Mouse (Mus musculus) liver, adult 2 months (tissue): Measurements from ENCODE around the gene Sfxn2. TPM values are rescaled to one million over a fixed set of nuclear protein-coding genes. Genes with fewer than 3 reads are reported as not detected.
A peak's percentile ranks its signal among the peaks of the same experiment; 100 is the strongest.

Experiments
- DNase-seq: peaks from one replicate; pipeline ENCODE4 v3.0.0-alpha.2; 2011; ENCODE audit warnings: low read depth, low spot score; ENCODE audit errors: extremely low read depth
- H3K27ac ChIP-seq: fragments of 200-500 bp; replicated peaks from 2 replicates; pipeline ENCODE4 v1.5.1; 2012; ENCODE audit warnings: low read depth, mild to moderate bottlenecking, control low read depth, inconsistent platforms, low read length; ENCODE audit not compliant: insufficient read depth
- H3K27me3 ChIP-seq: fragments of 200-500 bp; 2 replicates; pipeline ENCODE4 v1.6.1; 2012; ENCODE audit warnings: mild to moderate bottlenecking, moderate library complexity, low read length, inconsistent platforms; ENCODE audit not compliant: control insufficient read depth, insufficient read depth
- H3K36me3 ChIP-seq: fragments of 200-500 bp; 2 replicates; pipeline ENCODE4 v1.6.1; 2012; ENCODE audit warnings: low read length, inconsistent platforms; ENCODE audit not compliant: control insufficient read depth, insufficient read depth
- H3K4me1 ChIP-seq: fragments of 200-500 bp; 2 replicates; pipeline ENCODE4 v1.6.1; 2011; ENCODE audit warnings: low read length; ENCODE audit not compliant: control insufficient read depth, insufficient read depth
- H3K4me3 ChIP-seq: fragments of 200-500 bp; 2 replicates; pipeline ENCODE4 v1.5.1; 2011; ENCODE audit warnings: low read depth, mild to moderate bottlenecking, control low read depth, low read length, moderate library complexity; ENCODE audit not compliant: insufficient read depth
- H3K79me2 ChIP-seq: fragments of 200-500 bp; 2 replicates; pipeline ENCODE4 v1.6.1; 2012; ENCODE audit warnings: inconsistent platforms, mild to moderate bottlenecking, low read length, moderate library complexity; ENCODE audit not compliant: control insufficient read depth, insufficient read depth
- H3K9ac ChIP-seq: fragments of 200-500 bp; 2 replicates; pipeline ENCODE4 v1.6.1; 2012; ENCODE audit warnings: low read depth, mild to moderate bottlenecking, control low read depth, inconsistent platforms, low read length
- CTCF ChIP-seq: fragments of 200-500 bp; IDR thresholded peaks from 2 replicates; pipeline ENCODE4 v1.5.1; 2011; ENCODE audit warnings: low read depth, low read length, control low read depth
- POLR2A ChIP-seq: fragments of 200-500 bp; IDR thresholded peaks from 2 replicates; pipeline ENCODE4 v1.6.1; 2011; ENCODE audit warnings: low read length, control low read depth; ENCODE audit not compliant: insufficient read depth; ENCODE audit errors: extremely low read depth
- WGBS: fragments of 180-500 bp; shearing (Covaris S2); methylation state at CpG from one replicate; pipeline ENCODE4 v1.1.7; 2018; 5-methylcytosine and 5-hydroxymethylcytosine counted together
- polyA plus RNA-seq: library from polyadenylated mRNA; depleted of rRNA; stranded (reverse); fragments of >200 nt; gene quantifications from 2 replicates; pipeline ENCODE4 v1.2.3, GENCODE M21; 2012
- total RNA-seq: library from RNA; depleted of rRNA; stranded (reverse); fragments of >200 nt; gene quantifications from 2 replicates; pipeline ENCODE4 v1.2.3, GENCODE M21; 2014

Sfxn2 gene
- total and polyA plus RNA-seq, 2 experiments: 15.1 to 33.8 TPM

DNA sequence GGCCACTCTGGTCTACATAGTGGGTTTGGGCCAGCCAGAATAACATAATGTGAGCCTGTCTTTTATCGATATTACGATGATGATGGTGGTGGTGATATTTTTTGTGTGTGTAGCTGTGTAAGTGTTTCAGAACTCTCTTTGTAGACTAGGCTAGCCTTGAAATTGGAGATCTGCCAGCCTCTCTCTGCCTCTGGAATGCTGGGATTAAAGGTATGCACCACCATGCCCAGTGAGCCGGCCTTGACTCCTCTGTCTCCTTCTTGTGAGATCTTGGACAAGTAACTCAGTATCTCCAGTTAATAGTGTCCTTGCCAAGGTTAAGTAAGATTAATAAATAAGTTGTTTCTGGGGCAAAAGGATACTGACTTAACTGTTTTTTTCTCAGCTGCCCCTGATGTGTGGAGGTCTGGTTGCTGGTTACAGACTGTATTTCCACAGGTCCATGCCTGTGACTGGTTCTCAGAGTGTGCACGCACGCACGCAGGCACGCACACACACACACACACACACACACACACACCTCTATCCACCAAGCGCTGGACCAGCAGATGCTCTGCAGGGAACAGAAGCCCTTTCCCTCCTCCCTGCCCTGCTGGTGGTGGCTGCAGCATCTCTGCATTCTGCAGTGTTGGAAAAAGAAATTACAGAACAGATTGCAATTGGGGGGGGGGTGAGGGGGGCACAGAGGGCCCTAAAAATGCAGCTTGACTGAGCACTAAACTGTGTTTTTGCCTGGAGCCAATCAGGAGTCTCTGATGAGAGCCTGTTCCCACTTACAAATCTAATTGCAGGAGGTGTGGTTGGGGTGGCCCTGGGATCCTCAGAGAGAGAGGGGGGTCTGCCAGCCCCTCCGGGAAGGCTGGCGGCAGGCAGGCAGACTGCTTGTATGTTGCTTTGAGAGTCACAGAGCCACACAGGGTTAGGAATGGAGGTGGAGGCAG is 47.2 kb upstream of the Sfxn2 start:
- TF ChIP-seq CTCF: no peak
- TF ChIP-seq POLR2A: no peak
- H3K27ac ChIP-seq: no peak overlapping the region
- H3K79me2 ChIP-seq: no peaks in the 10 kb centered on the region
- 92% methylated on average over 10 of the region's 10 CpGs for WGBS
- H3K4me1 ChIP-seq: peaks cover 13% of the 10 kb centered on the region
- DNase-seq: no peak
- no peak overlapping the region for H3K9ac ChIP-seq
- no peaks in the 10 kb centered on the region for H3K36me3 ChIP-seq
- no peaks in the 10 kb centered on the region for H3K27me3 ChIP-seq
- no peak overlapping the region for H3K4me3 ChIP-seq

DNA sequence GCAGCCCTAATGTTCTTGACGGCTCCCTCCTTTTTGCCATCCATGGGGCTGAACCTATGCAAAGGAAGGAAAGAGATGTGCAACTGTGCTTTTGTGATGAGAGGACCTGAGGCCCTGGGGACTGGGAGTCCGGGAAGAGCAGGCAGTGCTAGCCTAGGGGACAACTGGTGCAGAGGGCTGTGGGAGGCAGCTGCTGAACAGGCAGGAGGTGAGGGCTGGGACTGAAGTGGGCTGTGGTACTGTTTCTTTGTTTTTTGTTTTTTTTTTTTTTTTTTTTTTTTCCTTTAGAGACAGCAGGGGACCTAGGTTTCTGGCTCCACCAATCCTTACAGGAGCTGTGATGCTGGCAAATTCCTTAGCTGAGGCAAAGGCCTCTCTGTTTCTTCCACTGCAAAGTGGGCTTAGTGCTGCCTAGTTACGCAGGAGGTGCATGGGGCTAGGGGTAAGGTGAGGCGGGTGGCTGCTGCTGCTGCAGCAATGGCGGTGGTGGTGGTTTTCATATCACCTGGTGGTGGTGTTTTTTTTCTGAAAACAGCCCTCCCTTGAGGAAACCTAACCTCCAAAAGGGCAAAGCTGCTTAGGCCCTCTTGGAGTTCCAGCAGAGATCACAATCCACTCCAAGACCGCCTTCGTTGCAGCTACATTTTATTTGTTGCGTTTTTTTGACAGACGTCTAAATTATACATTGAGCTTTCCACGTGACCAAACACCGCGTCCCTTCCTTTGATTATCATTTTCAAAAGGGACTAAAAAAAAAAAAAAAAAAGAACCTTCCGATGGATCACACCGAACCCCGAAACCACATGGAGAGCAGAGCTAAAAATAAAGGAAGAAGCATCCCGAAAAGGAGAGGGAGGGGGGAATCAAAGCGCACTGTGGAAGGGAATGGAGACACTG is 45.3 kb upstream of the Sfxn2 start:
- H3K36me3 ChIP-seq: no peaks in the 10 kb centered on the region
- TF ChIP-seq CTCF (no peak), POLR2A (no peak)
- no peak for DNase-seq
- no peaks in the 10 kb centered on the region for H3K27me3 ChIP-seq
- H3K4me1 ChIP-seq: peaks cover 13% of the 10 kb centered on the region
- H3K79me2 ChIP-seq: no peaks in the 10 kb centered on the region
- H3K9ac ChIP-seq: no peak overlapping the region
- H3K4me3 ChIP-seq: no peak overlapping the region
- WGBS: 74% methylated on average over 17 of the region's 17 CpGs
- H3K27ac ChIP-seq: no peak overlapping the region

DNA sequence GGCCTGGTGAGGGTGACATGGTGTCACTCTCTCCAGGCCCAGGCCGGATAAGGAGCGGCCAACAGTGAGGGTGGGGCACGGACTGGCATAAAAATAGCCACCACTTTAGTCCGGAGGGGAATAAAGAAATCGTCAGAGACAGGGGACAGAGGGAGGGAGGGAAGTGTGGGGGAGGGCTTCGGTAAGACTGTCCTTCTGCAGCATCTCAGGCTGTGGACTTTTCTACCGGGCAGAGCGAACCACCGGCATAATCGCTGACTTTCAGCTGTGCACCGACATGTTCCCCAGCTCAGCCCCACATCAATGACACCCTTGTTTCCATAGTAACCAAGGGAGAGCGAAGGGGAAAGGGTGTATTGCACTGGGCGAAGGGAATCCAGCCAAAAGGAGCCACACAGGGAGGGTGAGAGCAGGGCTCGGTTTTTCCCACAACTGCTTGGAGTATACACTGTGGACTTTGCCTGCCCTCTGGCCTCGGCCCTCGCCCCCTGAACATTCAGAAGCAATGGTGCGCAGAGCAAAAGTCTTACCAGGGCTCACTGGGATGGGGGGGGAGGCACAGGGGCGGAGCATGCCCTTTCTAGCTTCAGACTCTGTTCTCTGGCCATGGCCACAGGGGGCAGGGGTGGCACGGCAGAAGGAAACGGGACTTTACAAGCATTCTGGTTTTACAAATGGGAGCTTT is 44.5 kb upstream of the Sfxn2 start:
- Histone ChIP-seq H3K4me3 (no peak overlapping the region), H3K27me3 (no peaks in the 10 kb centered on the region), H3K4me1 (peaks cover 9% of the 10 kb centered on the region), H3K27ac (no peak overlapping the region), H3K36me3 (no peaks in the 10 kb centered on the region), H3K79me2 (no peaks in the 10 kb centered on the region), H3K9ac (no peak overlapping the region)
- no peak for DNase-seq
- TF ChIP-seq POLR2A: no peak
- TF ChIP-seq CTCF: peak; percentile 31; the same call in 1 of the 2 replicates
- WGBS: 20% methylated on average over 20 of the region's 20 CpGs

DNA sequence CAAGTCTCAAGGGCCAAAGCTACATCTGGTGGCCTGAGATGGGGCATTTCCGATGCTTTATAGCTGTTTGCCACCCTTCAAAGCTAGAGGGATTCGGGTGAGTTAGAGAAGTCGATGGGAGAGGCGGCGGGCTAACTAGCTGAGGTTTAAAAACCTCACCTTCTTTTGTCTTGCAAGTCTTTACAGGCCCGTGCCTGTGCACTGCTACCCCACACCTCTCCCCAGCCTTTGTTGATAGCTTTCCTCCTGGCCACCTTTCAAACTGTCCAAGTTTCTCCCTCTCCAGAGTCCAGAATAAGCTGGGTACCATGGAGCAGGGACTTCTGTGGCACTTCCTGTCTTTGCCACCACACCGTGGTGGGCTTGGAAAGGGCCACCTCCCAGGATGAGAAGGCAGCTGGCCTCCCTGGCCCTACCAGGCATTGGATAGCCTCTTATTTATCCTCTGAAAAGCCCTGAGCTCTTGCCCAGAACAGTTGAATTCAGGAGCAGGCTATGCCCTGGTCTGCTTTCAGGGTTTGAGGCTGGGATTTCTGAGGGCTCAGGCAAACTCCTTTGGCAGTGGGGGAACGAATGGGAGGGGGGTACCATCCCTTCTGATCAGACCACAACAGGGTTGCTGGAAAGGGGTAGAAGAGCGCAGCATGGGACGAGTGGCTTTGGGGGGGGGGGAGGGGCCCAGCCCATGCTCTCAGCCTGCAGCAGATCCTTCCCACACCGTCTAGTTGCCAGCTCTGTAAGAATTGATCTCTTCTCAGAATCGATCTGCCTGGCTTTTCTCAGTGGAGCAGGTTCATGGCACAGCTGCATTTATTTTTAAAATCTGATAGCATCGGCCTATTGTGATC is 43.3 kb upstream of the Sfxn2 start:
- no peaks in the 10 kb centered on the region for H3K79me2 ChIP-seq
- no peaks in the 10 kb centered on the region for H3K27me3 ChIP-seq
- H3K9ac ChIP-seq: no peak overlapping the region
- H3K4me3 ChIP-seq: no peak overlapping the region
- no peak overlapping the region for H3K27ac ChIP-seq
- TF ChIP-seq POLR2A (no peak), CTCF (no peak)
- WGBS: 54% methylated on average over 13 of the region's 13 CpGs
- H3K36me3 ChIP-seq: no peaks in the 10 kb centered on the region
- H3K4me1 ChIP-seq: peaks cover 6% of the 10 kb centered on the region
- no peak for DNase-seq
